Mouse (Mus musculus): Measurements from ENCODE around the gene C130050O18Rik. TPM values are rescaled to one million over a fixed set of nuclear protein-coding genes. Genes with fewer than 3 reads are reported as not detected.

Gene C130050O18Rik
- polyA plus RNA-seq, 1 experiment = 0.12 TPM

DNA sequence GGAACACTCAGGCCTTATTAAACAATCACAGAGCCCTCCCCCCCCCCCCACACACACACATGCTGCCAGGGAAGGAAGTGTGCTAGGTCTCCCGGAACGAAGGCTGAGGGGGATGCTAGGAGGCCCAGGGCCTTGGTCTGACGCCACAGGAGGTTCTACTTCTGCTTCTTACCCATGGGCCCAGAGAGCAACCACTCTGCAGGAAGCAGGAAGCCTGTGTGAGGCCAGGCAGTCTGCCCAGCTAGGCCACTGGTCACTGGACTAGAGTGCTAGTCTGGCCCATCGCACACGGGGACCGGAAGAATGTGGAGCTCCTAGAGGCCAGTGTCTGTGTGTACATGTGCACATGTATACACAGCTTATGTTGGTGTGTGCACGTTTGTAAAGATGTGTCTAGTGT lies 3.4 kb downstream of the C130050O18Rik start:
- 0 out of 2 replicates have a peak overlapping the region, but pooled peaks have one; percentile 19 for H3K27ac ChIP-seq (ENCODE audit: control insufficient read depth, insufficient read depth, low read depth, low read length)
- no peaks in the 10 kb centered on the region for H3K27me3 ChIP-seq (ENCODE audit: control insufficient read depth, insufficient read depth, low read length)
- peaks cover 2% of the 10 kb centered on the region; the same call in 1 of the 2 replicates for H3K4me1 ChIP-seq (ENCODE audit: control insufficient read depth, insufficient read depth, low read length)

DNA sequence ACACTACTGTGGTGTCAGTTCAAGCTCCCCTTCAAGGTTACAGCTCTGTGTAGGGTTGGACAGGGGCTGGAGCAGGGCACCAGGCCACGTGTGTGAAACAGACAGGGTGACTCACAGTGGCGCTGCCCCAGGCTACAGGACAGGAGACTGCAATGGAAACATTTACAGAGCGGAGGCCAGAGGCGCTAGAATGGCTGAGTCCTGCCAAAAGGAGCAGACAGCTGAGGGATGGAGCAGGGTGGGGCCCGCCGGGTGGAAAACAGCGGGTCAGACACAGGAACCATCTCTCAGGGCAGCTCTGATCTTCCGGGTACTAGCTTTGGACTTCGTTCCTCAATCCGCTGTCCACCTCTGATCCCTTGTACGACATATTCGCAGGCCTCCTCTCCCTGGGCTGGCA lies 4.3 kb downstream of the C130050O18Rik start:
- peak overlapping the region; percentile 46 for H3K27ac ChIP-seq (ENCODE audit: control insufficient read depth, insufficient read depth, low read depth, low read length)
- no peak overlapping the region for H3K4me3 ChIP-seq (ENCODE audit: control insufficient read depth, low read depth, low read length)
- TF ChIP-seq POLR2A (IDR thresholded peaks at IDR 0.05; ENCODE audit: control insufficient read depth, low read depth, low read length) = no peak
- no peak for TF ChIP-seq CTCF (IDR thresholded peaks at IDR 0.05; ENCODE audit: control insufficient read depth, insufficient read depth, insufficient replicate concordance, low read depth, low read length)
- H3K27me3 ChIP-seq (ENCODE audit: control insufficient read depth, insufficient read depth, low read length) = no peaks in the 10 kb centered on the region
- H3K4me1 ChIP-seq (ENCODE audit: control insufficient read depth, insufficient read depth, low read length) = peaks cover 2% of the 10 kb centered on the region; the same call in 1 of the 2 replicates
- H3K36me3 ChIP-seq (ENCODE audit: control insufficient read depth, insufficient read depth, low read length) = no peaks in the 10 kb centered on the region

More for the DNA sequence above, 3.4 kb downstream of the C130050O18Rik start:
- Histone ChIP-seq H3K36me3 (ENCODE audit: control insufficient read depth, insufficient read depth, low read length) (no peaks in the 10 kb centered on the region), H3K4me3 (ENCODE audit: control insufficient read depth, low read depth, low read length) (no peak overlapping the region)
- TF ChIP-seq CTCF (IDR thresholded peaks at IDR 0.05; ENCODE audit: control insufficient read depth, insufficient read depth, insufficient replicate concordance, low read depth, low read length) (no peak), POLR2A (IDR thresholded peaks at IDR 0.05; ENCODE audit: control insufficient read depth, low read depth, low read length) (no peak)

DNA sequence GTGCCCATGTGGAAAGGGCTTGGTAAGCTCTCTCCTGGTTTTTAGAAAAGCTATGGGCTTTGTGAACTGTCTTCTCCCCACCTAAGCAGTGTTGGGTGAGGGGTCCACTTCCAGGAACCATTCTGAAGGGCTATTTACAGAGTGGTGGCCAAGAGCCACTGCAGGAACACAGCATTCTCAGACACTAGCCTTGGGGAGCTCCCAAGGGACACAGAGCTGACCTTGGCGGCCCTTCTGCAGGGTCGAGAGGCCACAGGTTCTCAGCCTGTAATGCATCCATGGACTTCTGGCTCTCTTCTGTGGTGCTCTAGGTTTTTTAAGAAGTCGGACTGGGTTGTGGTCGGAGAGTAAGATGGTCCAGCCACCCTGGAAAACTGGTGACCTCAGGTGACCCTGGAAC lies 5.0 kb downstream of the C130050O18Rik start:
- no peaks in the 10 kb centered on the region for H3K36me3 ChIP-seq (ENCODE audit: control insufficient read depth, insufficient read depth, low read length)
- H3K4me3 ChIP-seq (ENCODE audit: control insufficient read depth, low read depth, low read length) = no peak overlapping the region
- TF ChIP-seq POLR2A (IDR thresholded peaks at IDR 0.05; ENCODE audit: control insufficient read depth, low read depth, low read length) = no peak
- TF ChIP-seq CTCF (IDR thresholded peaks at IDR 0.05; ENCODE audit: control insufficient read depth, insufficient read depth, insufficient replicate concordance, low read depth, low read length) = no peak
- H3K4me1 ChIP-seq (ENCODE audit: control insufficient read depth, insufficient read depth, low read length) = peaks cover 2% of the 10 kb centered on the region; the same call in 1 of the 2 replicates
- H3K27ac ChIP-seq (ENCODE audit: control insufficient read depth, insufficient read depth, low read depth, low read length) = no peak overlapping the region
- H3K27me3 ChIP-seq (ENCODE audit: control insufficient read depth, insufficient read depth, low read length) = no peaks in the 10 kb centered on the region

DNA sequence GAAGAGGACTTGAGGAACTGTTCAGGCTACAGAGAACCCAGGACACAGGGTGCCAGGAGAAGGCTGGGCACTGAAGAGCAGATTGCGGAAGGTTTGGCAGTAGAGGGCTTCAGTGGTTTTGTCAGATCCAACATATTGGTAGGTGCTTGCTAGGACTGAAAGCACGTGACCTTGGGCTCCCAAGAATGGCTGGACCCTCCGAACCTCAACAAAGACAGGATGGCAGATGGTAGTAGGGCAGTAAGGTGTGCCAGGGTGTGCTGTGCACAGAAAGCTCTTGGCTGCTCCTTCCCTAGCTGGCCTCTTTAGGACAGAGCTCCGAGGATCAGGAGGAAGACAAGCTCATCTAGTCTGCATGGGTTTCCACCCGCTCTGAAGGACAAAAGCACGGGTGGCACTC lies 6.0 kb downstream of the C130050O18Rik start:
- Histone ChIP-seq H3K4me1 (ENCODE audit: control insufficient read depth, insufficient read depth, low read length) (peaks cover 2% of the 10 kb centered on the region; the same call in 1 of the 2 replicates), H3K27me3 (ENCODE audit: control insufficient read depth, insufficient read depth, low read length) (no peaks in the 10 kb centered on the region), H3K27ac (ENCODE audit: control insufficient read depth, insufficient read depth, low read depth, low read length) (no peak overlapping the region), H3K36me3 (ENCODE audit: control insufficient read depth, insufficient read depth, low read length) (no peaks in the 10 kb centered on the region), H3K4me3 (ENCODE audit: control insufficient read depth, low read depth, low read length) (no peak overlapping the region)
- TF ChIP-seq POLR2A (IDR thresholded peaks at IDR 0.05; ENCODE audit: control insufficient read depth, low read depth, low read length) (no peak), CTCF (IDR thresholded peaks at IDR 0.05; ENCODE audit: control insufficient read depth, insufficient read depth, insufficient replicate concordance, low read depth, low read length) (no peak)

DNA sequence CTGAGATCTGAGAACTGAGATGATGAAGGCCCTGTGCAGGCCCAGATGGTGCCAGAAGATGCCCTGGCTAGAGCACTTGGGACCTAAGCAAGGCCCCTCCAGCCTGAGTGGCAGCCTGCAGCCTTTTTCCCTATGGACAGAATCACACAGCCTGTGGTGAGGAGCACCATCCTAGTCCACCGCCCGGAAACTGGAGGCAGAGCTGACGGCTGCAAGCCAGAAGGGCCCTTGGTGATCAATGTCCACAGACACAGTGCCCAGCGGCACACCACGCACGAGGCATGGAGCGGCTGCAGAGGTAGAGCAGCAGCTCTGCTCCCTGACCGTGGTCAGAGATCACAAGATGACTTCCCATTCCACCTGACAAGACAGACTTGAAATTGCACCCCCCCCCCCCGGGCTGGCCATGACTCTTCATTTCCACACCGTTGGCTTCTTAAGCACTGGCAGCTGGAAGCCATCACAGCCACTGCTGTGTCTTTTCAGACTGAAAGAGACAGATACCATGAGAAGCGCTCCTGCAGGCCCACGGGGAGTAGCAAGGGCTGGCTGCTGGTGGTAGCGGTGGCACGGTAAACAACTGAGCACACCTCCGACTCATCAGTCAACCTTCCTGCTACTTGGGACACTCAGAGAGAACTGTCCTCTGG lies 6.7 kb downstream of the C130050O18Rik start:
- H3K4me3 ChIP-seq (ENCODE audit: control insufficient read depth, low read depth, low read length) = no peak overlapping the region
- no peaks in the 10 kb centered on the region for H3K36me3 ChIP-seq (ENCODE audit: control insufficient read depth, insufficient read depth, low read length)
- no peak overlapping the region for H3K27ac ChIP-seq (ENCODE audit: control insufficient read depth, insufficient read depth, low read depth, low read length)
- H3K4me1 ChIP-seq (ENCODE audit: control insufficient read depth, insufficient read depth, low read length) = peaks cover 2% of the 10 kb centered on the region; the same call in 1 of the 2 replicates
- no peak for TF ChIP-seq POLR2A (IDR thresholded peaks at IDR 0.05; ENCODE audit: control insufficient read depth, low read depth, low read length)
- H3K27me3 ChIP-seq (ENCODE audit: control insufficient read depth, insufficient read depth, low read length) = no peaks in the 10 kb centered on the region

DNA sequence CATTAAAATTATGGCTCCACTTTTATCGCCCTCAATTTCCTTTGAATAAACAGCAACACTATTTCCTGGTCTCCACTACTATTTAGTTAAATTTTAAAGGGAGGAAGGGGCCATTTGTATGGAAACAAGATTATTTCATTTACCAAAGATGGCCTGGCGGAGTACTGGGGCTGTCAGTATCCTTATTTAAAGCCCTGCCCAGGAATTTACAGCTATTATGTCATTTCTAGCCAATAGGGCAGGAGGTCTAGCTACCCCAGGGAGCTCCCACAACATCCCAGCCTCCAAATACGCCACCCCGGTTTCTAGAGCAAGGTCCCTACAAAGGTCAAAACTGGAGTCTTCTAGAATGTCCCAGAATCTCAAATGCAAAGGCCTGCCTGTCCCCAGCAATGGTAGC lies 8.5 kb downstream of the C130050O18Rik start:
- H3K27ac ChIP-seq (ENCODE audit: control insufficient read depth, insufficient read depth, low read depth, low read length) = no peak overlapping the region
- no peak overlapping the region for H3K4me3 ChIP-seq (ENCODE audit: control insufficient read depth, low read depth, low read length)
- H3K27me3 ChIP-seq (ENCODE audit: control insufficient read depth, insufficient read depth, low read length) = no peaks in the 10 kb centered on the region
- TF ChIP-seq POLR2A (IDR thresholded peaks at IDR 0.05; ENCODE audit: control insufficient read depth, low read depth, low read length) (no peak), CTCF (IDR thresholded peaks at IDR 0.05; ENCODE audit: control insufficient read depth, insufficient read depth, insufficient replicate concordance, low read depth, low read length) (no peak)
- H3K4me1 ChIP-seq (ENCODE audit: control insufficient read depth, insufficient read depth, low read length) = peaks cover 2% of the 10 kb centered on the region; the same call in 1 of the 2 replicates
- no peaks in the 10 kb centered on the region for H3K36me3 ChIP-seq (ENCODE audit: control insufficient read depth, insufficient read depth, low read length)

DNA sequence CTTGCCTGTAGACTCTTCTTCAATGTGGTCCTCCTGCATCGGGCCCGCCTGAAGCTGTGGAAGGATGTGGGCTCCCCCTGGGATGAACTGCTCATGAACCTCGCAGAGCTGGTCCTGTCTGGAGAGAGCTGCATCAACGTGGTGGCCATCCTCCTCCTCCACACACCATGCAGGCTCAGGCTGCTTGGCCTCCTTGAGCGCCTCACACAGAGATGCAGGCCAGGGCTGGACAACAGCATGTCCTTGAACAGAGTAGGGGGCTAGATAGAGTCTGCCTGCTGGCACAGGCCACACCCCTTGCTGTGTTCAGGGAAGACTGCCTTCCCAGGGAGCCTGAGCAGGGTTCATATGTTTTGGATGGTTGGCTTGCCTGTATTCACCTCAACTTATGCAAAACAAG lies 9.9 kb downstream of the C130050O18Rik start:
- Histone ChIP-seq H3K4me3 (ENCODE audit: control insufficient read depth, low read depth, low read length) (no peak overlapping the region), H3K27ac (ENCODE audit: control insufficient read depth, insufficient read depth, low read depth, low read length) (no peak overlapping the region), H3K36me3 (ENCODE audit: control insufficient read depth, insufficient read depth, low read length) (no peaks in the 10 kb centered on the region), H3K27me3 (ENCODE audit: control insufficient read depth, insufficient read depth, low read length) (no peaks in the 10 kb centered on the region), H3K4me1 (ENCODE audit: control insufficient read depth, insufficient read depth, low read length) (no peaks in the 10 kb centered on the region)
- TF ChIP-seq CTCF (IDR thresholded peaks at IDR 0.05; ENCODE audit: control insufficient read depth, insufficient read depth, insufficient replicate concordance, low read depth, low read length) = no peak
- TF ChIP-seq POLR2A (IDR thresholded peaks at IDR 0.05; ENCODE audit: control insufficient read depth, low read depth, low read length) = no peak

Data from testis, adult 2 months (tissue).